Mouse (Mus musculus) embryonic facial prominence, embryonic 12.5 days (tissue): ENCODE data around the gene Zfp593. TPM values are rescaled to one million over a fixed set of nuclear protein-coding genes. Genes with fewer than 3 reads are reported as not detected.

Experiments used
- ATAC-seq: fragments of 200-750 bp; cut with Nextera tagmentation; 2 replicates; pipeline ENCODE4 v1.8.0; 2017; ENCODE audit not compliant: insufficient number of reproducible peaks, insufficient read depth, low FRiP score, low TSS enrichment
- H3K27ac ChIP-seq: fragments of 300-500 bp; sonication (generic); 2 replicates; pipeline ENCODE4 v1.5.1; 2016; ENCODE audit warnings: mild to moderate bottlenecking
- H3K27me3 ChIP-seq: fragments of 300-500 bp; sonication (generic); 2 replicates; pipeline ENCODE4 v1.6.1; 2016; ENCODE audit warnings: mild to moderate bottlenecking, moderate library complexity
- H3K36me3 ChIP-seq: fragments of 300-500 bp; sonication (generic); 2 replicates; pipeline ENCODE4 v1.6.1; 2016; ENCODE audit warnings: mild to moderate bottlenecking
- H3K4me1 ChIP-seq: fragments of 300-500 bp; sonication (generic); 2 replicates; pipeline ENCODE4 v1.6.1; 2016
- H3K4me2 ChIP-seq: fragments of 300-500 bp; sonication (generic); replicated peaks from 2 replicates; pipeline ENCODE4 v1.6.1; 2016; ENCODE audit warnings: mild to moderate bottlenecking, moderate library complexity
- H3K4me3 ChIP-seq: fragments of 300-500 bp; sonication (generic); 2 replicates; pipeline ENCODE4 v1.5.1; 2016; ENCODE audit warnings: mild to moderate bottlenecking
- H3K9ac ChIP-seq: fragments of 300-500 bp; sonication (generic); 2 replicates; pipeline ENCODE4 v1.6.1; 2016; ENCODE audit warnings: mild to moderate bottlenecking, moderate library complexity
- H3K9me3 ChIP-seq: fragments of 300-500 bp; sonication (generic); 2 replicates; pipeline ENCODE4 v1.6.1; 2016; ENCODE audit warnings: mild to moderate bottlenecking, moderate library complexity
- WGBS: fragments of 180-500 bp; shearing (Covaris S2); methylation state at CpG from one replicate; pipeline ENCODE4 v1.1.7; 2016; 5-methylcytosine and 5-hydroxymethylcytosine counted together
- polyA plus RNA-seq: library from polyadenylated mRNA; unstranded; fragments of >200 nt; fragmentation: Nextera tagmentation; extraction: Ambion mirVana; gene quantifications from 2 replicates; pipeline ENCODE4 v1.2.1, GENCODE M21; 2016

The Zfp593 gene
- polyA plus RNA-seq, 1 experiment from 2014 or later: 19.5 TPM

GRCm38 (mm10) chr4:134202904-134203303 lies 42.5 kb downstream of the Zfp593 start, which contains the start of gene Gm7534:
Gene Gm7534 (minus strand): TSS chr4:134203004.
- H3K27me3 ChIP-seq: no peaks in the 10 kb centered on the region
- H3K27ac ChIP-seq: no peak within 1 kb of the TSS
- H3K9me3 ChIP-seq: no peaks in the 10 kb centered on the region
- no peak within 1 kb of the TSS for H3K4me2 ChIP-seq
- H3K36me3 ChIP-seq: no peaks in the 10 kb centered on the region
- no peak for ATAC-seq
- H3K4me3 ChIP-seq: no peak within 1 kb of the TSS
- WGBS: 92% methylated on average over 4 of the region's 4 CpGs
- no peak within 1 kb of the TSS for H3K9ac ChIP-seq
- peaks cover 6% of the 10 kb centered on the region; the same call in 1 of the 2 replicates for H3K4me1 ChIP-seq

GRCm38 (mm10) chr4:134199371-134199770 lies 46.0 kb downstream of the Zfp593 start:
- Histone ChIP-seq H3K27ac (no peak overlapping the region), H3K36me3 (no peaks in the 10 kb centered on the region), H3K4me1 (no peaks in the 10 kb centered on the region), H3K4me2 (no peak overlapping the region), H3K9me3 (no peaks in the 10 kb centered on the region), H3K4me3 (no peak overlapping the region), H3K9ac (no peak overlapping the region), H3K27me3 (no peaks in the 10 kb centered on the region)
- 66% methylated on average over 2 of the region's 2 CpGs for WGBS
- no peak for ATAC-seq

Other genes with a start within 250 kb of the Zfp593 start
- gene Dhdds, start 244.7 kb downstream of the Zfp593 start, polyA plus RNA-seq: 45.3 and 50.3 TPM in 2 replicates
- gene Lin28a, start 226.8 kb downstream of the Zfp593 start, polyA plus RNA-seq: 0.50 and 0.67 TPM in 2 replicates
- not detected in 2 replicates for gene Zfp683, start 191.8 kb downstream of the Zfp593 start, polyA plus RNA-seq
- gene Crybg2, start 184.8 kb downstream of the Zfp593 start, polyA plus RNA-seq: 2.9 and 4.0 TPM in 2 replicates
- gene Cd52, start 150.5 kb downstream of the Zfp593 start, polyA plus RNA-seq: 8.0 and 8.3 TPM in 2 replicates
- gene Ubxn11, start 143.0 kb downstream of the Zfp593 start, polyA plus RNA-seq: 10.4 and 11.5 TPM in 2 replicates
- gene Sh3bgrl3, start 116.8 kb downstream of the Zfp593 start, polyA plus RNA-seq: 345 and 360 TPM in 2 replicates
- gene Cep85, start 58.5 kb downstream of the Zfp593 start, polyA plus RNA-seq: 32.0 and 34.9 TPM in 2 replicates
- not detected in 2 replicates for gene Gm7534, start 42.6 kb downstream of the Zfp593 start, polyA plus RNA-seq
- 0.15 TPM in 1 of 2 replicates, not detected in the other for gene Catsper4, start 18.2 kb downstream of the Zfp593 start, polyA plus RNA-seq
- gene Cnksr1, start 7.2 kb downstream of the Zfp593 start, polyA plus RNA-seq: 2.1 and 2.5 TPM in 2 replicates
- 1.4 and 1.7 TPM in 2 replicates for gene E130218I03Rik, start 1.9 kb downstream of the Zfp593 start, polyA plus RNA-seq
- not detected in 2 replicates for gene Gm30191, start 1.3 kb upstream of the Zfp593 start, polyA plus RNA-seq
- 6.3 and 6.4 TPM in 2 replicates for gene Grrp1, start 8.5 kb upstream of the Zfp593 start, polyA plus RNA-seq
- 22.6 and 24.8 TPM in 2 replicates for gene Pdik1l, start 42.3 kb upstream of the Zfp593 start, polyA plus RNA-seq
- gene Trim63, start 69.5 kb upstream of the Zfp593 start, polyA plus RNA-seq: 1.2 and 2.6 TPM in 2 replicates
- 0.05 and 0.20 TPM in 2 replicates for gene Slc30a2, start 97.6 kb upstream of the Zfp593 start, polyA plus RNA-seq
- gene Extl1, start 138.3 kb upstream of the Zfp593 start, polyA plus RNA-seq: 2.1 and 3.4 TPM in 2 replicates
- gene Pafah2, start 150.7 kb upstream of the Zfp593 start, polyA plus RNA-seq: 11.2 and 11.7 TPM in 2 replicates
- 2,563 and 2,644 TPM in 2 replicates for gene Stmn1, start 222.7 kb upstream of the Zfp593 start, polyA plus RNA-seq